Mouse (Mus musculus): ENCODE measurements around the gene Nrcam.

Nrcam gene

DNA sequence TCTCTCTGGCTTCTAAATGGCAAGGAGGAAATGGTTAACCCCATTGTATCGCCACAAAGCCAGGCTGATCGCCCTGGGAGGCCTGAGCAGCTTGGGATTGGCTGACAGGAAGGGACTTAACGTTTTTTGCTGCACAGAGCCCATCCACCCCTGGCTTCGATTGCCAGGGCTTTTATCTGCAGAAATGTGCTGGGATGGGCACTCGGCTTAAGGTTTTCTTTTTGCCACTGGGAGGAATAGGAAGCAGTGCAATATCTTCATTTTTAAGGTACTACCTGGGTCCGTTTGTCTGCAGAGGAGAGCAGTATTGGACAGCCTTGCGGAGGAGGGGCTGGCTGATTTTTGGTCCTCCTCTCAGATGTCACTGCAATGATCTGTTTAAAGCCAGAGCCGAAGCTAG lies 110.2 kb downstream of the Nrcam start:
- DNase-seq, result no peak

- no peak for DNase-seq
Measured at GRCm38 (mm10) chr12:44440230-44440629, 111.5 kb downstream of the Nrcam start.

- DNase-seq, result no peak
Measured at GRCm38 (mm10) chr12:44450930-44451329, 122.2 kb downstream of the Nrcam start.

DNA sequence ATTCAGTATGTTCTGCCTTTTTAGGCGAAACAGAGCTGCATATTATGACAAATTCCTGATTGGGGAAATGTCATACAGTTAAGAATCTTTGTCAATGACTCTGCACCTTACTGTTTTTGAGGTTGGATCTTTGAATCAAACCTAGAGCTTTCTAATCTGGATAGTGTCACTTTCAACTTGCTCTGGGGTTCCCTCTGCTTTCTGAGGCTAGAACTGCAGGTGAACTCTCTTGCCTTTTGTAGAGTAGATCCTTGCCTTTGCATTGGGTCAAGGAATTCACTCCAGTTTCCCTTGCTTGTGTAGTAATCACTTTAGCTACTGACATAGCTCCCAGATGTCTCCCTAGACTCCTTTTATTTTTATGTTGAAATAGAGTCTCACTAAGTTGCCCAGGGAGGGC lies 123.1 kb downstream of the Nrcam start:
- peak; percentile 32 for DNase-seq

DNA sequence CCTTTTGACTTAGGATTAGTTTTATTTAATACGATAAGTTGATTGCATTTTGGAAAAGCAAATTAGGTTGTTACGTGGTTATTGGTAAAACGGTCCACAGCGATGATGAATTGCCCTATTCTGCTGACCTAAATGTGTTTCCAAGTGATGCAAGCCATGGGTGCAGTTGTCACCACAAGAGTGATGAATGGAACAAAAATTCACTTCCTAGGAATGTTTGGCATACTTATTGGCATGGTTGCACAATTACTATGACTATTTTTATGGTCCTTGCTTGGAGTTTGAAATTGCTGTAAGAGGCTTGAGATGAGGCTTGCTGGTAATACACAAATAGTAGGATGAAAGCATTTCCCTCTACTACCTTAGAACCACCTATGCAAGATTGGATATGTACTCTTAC lies 125.1 kb downstream of the Nrcam start:
- no peak for DNase-seq

DNA sequence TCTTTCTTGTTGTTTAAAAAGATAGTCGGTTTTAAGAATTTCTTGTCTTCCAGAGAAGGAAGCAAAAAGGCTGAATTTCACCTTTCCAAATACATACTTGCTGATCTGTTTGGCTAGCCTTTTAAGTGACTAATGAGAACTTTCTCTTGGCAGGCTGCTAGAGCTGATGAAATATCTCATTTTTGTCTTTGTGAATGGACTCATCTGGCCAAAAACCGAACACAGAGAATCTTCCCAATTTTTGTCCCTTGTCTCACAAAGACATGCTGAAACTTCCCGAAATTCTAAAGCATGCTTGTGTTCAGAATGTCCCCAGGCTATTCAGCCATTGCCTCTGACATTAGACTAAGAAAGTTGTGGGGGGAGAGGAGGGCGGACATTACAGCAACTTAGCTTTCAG lies 129.3 kb downstream of the Nrcam start:
- no peak for DNase-seq

DNA sequence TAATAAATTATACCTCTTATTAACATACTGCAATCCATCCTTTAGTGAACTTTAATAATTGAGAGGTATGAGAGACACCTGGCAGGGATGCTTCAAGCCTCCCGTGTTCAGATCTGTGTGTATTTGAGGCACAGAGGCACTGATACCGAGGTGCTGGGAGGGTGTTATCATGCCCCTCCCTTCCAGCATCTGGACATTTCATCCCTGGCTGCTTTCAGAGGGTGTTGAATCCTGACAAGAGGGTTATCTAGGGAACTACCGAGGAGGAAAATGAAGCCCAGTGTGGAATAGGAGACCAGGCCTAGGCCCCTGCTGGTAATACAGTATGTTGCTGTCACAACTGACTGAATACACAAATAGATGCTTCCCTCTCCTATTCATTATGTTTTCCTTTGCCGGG lies 133.8 kb downstream of the Nrcam start:
- no peak for DNase-seq

DNA sequence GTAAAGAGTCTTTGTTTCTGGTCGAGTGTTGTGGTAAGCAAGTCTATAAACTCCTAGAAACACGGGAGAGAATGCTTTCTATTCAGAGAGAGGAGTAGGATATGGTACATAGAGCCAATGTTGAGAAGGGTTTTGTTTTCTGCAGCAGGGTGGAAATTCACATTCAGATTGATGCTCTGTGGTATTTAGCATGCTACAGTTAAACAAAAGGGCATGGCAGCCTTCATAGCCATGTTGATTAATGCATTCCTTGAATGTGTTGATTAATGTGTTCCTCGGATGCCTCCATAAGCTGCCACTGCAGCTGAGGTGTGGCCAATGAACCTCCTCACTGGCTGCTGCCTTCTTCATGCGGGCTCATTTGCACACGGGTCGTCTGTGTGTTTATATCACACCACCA lies 134.3 kb downstream of the Nrcam start:
- DNase-seq, result no peak

DNA sequence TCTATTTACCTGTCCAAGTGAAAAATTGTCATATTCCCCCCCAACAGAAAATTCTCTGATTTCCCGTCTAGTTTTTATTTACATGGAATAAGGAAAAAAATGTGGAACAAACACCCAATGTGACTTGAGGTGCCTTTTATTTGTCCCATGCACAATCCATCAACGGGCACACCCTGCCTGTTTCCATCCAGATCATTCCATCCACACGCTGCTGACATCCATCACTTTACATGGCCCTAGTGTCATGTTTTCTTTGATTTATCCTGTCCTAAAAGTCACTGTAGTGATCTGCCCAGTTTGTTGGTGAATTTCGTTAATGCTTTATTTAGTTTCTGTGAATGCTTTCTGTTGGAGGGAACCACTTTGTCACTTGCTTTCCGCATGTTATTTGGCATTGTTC lies 142.4 kb downstream of the Nrcam start:
- DNase-seq, result no peak

DNA sequence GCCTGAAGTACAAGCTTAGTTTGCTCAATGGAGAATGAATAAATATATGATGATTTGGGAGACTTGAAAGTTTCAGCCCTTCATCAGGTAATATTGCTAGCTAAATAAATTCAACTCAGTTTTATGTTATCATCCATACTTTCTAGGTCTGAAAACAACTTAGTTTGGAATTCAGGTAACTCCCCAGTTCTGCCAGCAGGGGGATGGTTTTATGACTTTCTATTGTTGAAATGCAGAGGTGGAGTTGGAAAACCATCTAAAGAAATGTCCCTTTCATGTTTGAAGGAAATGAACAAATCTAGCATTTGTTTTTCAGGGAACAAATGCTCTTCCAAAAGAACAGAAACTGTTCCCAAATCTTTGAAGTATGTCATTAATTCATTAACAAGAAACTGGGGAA lies 146.7 kb downstream of the Nrcam start:
- peak; percentile 6 for DNase-seq

- DNase-seq, result no peak
Measured at GRCm38 (mm10) chr12:44479260-44480030, 150.8 kb downstream of the Nrcam start.

- no peak for DNase-seq
Measured at GRCm38 (mm10) chr12:44480031-44480419, 151.3 kb downstream of the Nrcam start.

DNA sequence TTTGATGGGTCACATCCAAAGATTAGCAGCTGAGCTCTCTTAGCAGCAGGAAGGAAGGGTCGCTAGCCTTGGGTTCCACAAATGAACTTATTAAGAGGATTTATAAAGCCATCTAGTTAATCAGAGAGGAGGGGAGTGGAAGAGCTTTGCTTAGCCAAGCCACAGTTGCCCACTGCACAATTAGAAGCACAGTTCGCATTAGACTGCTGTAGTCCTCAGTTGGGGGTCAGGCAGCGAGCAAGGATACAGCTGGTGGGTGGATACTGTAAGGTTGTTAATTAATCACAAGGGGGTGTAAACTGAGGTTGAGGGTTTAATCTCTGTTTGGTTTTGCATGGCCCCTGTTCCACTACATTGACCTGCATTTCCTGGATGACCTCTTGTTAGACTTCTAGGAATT lies 152.7 kb downstream of the Nrcam start:
- no peak for DNase-seq

DNA sequence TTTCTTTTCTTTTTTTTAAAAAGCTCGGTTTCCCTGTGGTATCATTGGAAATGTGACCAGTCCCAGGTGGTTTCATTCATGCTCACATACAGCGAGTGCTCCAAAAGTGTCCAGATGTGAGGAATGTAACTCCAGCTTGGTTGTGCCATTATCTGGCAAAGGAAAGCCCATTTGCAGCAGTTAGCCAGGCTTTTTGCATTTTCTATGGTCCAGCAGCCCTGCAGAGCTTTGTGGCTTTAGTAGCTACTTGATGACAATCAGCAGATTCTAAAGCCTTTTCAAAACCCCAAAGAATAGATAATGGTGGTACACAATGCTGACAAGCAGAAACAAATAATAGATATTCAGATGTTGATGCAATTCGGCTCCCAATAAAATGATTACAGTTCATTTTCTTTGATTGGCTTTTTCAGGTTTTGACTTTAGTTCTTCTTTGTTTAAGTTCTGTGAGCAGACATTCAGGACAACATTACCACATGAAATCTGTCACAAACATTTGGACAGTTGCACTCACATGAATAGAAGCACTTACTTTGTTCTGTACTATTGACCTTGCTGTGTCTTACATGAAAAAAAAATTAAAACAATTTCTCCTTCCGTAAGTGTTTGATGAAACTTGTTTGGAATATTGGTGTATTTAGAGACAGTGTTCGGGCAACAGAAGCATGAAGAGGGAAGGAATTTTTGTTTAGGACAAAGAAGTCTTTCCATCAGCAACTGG lies 164.2 kb downstream of the Nrcam start:
- DNase-seq, result no peak

DNA sequence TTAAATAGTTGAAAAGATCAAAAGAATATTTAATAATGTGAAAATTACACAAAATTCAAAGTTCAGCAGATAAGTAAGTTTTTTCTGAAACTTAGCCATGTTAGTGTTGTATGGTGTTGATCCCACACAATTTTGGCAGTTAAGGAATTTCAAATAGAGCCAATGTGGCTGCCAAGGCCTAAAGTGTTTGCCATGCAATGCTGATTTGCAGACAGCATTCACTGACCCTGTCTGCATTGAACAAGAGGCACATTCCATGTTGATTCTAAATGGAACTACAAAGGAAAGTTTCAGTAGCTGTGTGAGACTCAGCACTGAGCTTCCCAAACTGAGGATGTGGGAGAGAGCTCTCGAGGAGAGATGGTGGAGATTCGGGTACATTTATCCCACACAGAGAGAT lies 169.1 kb downstream of the Nrcam start:
- DNase-seq, result no peak

DNA sequence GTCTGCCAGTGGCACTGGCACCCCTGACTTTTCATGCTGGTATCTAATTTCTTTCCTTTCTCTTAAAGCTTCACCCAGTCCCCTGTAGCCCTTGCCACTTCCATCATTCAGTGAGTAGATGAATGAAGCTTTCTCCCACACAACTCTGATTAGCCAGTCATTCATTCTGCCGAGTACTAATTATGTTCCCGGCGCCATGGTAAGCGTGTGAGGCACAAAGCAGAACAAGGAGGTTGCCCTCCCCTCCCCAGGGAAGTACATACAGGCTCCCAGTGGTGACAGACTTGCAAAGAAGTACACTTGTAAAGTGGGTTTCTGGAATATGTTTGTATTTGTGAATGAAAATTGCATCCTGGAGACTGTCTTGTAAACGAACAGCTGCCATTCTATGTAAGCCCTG lies 170.2 kb downstream of the Nrcam start:
- DNase-seq, result no peak

DNA sequence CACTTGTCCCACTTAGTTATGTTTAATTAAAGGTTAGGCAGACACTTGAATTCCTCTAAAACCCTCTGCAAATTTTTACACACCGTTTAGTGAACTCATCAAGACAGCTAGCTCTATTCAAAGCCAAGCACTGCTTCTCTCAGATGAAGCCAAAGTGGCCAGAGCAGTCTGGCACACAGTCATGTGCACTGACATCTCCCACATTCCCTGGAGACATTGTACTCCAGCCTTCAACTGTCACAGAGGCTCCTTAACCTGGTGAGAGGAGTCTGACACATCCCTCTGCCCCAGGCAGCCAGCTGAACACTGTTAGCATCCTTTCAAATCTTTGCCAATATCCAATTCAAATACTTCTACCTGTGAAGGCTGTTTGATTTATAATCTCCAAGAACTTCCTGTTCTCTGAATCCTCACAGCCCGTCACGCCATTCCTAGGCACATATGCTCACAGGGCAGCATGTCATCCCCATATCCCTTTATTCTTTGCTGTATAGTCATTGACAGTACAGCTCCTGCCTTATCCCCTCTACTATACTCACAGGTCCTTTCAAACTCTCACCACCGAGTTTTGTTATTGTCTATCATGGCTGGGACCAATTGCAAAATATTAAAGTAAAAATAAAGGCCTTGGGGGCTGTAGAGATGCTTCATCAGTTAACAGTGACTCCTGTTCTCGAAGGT lies 173.3 kb downstream of the Nrcam start:
- no peak for DNase-seq

DNA sequence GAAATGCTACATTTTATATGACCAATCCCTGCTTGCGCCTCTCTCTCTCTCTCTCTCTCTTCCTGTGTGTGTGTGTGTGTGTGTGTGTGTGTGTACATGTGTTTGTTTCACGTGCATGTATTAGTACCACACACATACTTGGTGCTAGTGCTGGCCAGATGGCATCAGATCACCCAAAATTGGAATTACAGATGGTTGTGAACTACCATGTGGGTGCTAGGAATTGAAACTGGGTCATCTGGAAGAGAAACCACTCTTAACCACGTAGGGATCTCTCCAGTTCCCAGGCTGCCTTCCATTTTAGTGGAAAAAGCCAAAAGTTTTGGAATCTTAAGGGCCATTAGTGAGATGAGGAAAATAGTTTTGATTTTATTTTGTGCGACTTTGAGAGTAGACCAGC lies 175.1 kb downstream of the Nrcam start:
- no peak for DNase-seq

GRCm38 (mm10) chr12:44508635-44509034 lies 179.9 kb downstream of the Nrcam start:
- DNase-seq, result no peak

GRCm38 (mm10) chr12:44509406-44510104 lies 180.9 kb downstream of the Nrcam start:
- no peak for DNase-seq

DNA sequence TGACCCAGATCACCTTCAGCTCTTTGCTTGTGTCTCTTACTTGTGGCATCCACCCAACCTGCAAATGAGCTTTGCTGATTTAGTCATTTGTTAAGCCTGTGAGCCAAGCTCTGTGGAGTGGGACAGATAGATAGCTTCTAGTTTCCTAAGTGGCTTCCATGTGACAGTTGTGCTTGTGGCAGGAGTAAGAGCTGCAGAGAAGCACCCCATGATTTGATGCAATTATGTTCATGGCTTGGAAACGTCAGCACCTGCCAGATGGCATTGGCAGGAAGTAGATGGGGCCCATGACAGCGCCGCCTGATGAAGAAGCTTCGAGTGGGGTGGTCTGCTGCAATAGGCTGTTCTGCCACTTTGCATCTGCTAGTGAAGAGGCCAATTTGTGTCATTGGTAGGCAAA lies 186.4 kb downstream of the Nrcam start:
- DNase-seq, result no peak

GRCm38 (mm10) chr12:44519440-44520141 lies 190.9 kb downstream of the Nrcam start:
- no peak for DNase-seq

- no peak for DNase-seq
Measured at GRCm38 (mm10) chr12:44521496-44521895, 192.8 kb downstream of the Nrcam start.

Data from kidney, adult 9 months (tissue).